Mouse (Mus musculus) cerebral cortex, adult 2 months (tissue): ENCODE data around the gene Metap1.

ENCODE experiments used
- WGBS: fragments of 180-500 bp; shearing (Covaris S2); methylation state at CpG from one replicate; pipeline ENCODE4 v1.1.7; 2018; 5-methylcytosine and 5-hydroxymethylcytosine counted together

Metap1 gene

GRCm38 (mm10) chr3:138452169-138452568 is 37.1 kb downstream of the Metap1 start:
- 93% methylated on average over 10 of the region's 10 CpGs for WGBS

DNA sequence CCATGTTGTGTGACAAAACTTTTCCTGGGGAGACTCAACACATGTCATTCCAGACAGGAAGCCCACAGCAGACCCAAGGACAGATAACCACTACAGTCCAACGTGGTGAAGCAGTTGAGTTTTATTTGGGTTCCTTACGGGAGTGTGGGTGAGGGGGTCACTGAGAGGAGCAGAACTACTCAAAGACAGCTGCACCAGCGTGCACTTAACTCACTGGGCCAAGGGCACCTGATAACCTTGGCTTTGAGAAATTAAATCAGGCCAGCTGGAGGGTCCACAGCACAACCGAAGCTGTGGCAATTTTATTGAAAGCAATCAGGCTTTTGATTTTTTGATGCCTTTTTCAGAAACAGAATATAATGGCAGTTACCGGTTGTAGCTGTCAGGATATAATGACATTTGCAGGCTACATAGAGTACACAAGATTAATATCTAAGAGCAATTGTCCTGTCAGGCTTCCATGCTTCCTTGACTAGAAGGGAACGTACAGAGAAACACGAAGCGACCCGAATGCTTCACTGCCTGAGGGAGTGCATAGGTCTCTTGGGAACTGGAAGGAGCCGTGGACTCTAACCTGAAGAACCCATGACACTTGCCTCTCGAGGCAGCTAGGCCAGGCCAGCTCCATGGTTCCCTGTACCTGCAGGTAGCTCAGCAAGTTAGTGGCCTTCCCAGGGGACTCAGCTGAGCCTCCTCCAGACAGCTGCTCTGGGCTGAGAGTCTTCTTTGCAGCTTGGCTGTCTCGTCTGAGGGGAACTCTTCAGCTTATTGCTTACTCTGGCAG is 41.0 kb downstream of the Metap1 start:
- 84% methylated on average over 12 of the region's 12 CpGs for WGBS

- 3% methylated on average over 9 of the region's 9 CpGs for WGBS
These were observed 45.9 kb downstream of the Metap1 start for GRCm38 (mm10) chr3:138443465-138443771.

DNA sequence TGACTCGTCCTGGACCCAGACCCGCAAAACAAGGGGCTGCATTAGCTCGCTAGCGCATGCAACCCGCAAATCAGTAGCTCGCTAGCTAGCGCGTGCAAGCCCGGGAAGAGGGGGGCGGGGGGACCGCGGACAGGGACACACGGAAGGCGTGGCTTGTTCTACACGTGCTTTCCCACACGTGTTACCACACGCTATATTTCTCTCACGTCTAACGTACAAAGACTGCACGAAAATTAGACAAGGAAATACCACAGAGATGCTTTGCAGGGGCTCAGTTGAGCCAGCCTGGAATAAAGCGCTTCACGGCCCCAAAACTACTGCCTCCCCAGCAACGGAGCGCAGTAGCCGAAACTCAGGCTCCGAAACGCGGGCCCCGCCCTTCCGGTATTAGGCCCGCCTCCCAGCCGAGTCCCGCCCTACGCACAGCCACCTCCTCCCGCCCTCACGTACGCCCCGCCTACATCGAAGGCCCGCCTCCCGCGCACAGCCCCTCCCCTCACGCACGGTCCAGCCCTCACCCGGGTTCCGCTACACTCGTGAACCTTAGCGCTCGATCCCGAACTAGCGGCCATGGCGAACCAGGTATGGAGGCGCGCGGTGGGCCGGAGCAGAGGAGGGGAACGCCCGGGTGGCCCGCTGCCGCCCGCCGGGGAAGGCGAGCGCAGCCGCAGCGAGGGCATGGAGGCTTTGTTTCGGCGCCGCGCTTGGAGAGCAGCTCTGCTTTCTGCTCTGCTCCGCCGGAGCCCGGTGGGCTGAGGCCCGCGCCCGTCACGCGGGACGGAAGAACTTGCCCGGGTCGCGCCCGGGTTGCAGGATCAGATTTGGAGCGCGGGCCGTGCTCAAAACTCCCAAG is 46.5 kb downstream of the Metap1 start, which contains the start of gene Adh5:
Gene Adh5 (plus strand): TSS at position 482 of the 853 bp plus-strand sequence.
- under 1% methylated on average over 85 of the region's 86 CpGs for WGBS

DNA sequence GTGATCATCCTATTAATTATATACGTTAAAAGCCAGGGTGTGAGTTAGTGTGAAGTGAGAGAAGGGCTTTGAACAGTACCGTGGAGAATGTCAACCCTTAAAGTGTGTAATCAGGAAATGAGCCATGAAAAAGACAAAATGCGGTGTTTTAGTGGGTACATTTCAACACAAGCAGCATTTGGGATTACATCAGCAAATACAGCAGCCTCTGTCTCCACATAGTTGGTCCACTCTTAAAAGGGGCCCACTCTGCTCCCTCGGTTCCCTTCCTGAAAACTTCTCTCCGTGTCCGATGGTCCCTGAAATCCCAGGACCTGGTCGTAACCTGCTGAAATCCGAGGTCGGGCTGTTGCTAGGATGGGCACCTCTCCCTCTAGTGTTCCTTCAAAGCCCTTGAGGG is 47.1 kb downstream of the Metap1 start:
- WGBS: under 1% methylated on average over 9 of the region's 9 CpGs

DNA sequence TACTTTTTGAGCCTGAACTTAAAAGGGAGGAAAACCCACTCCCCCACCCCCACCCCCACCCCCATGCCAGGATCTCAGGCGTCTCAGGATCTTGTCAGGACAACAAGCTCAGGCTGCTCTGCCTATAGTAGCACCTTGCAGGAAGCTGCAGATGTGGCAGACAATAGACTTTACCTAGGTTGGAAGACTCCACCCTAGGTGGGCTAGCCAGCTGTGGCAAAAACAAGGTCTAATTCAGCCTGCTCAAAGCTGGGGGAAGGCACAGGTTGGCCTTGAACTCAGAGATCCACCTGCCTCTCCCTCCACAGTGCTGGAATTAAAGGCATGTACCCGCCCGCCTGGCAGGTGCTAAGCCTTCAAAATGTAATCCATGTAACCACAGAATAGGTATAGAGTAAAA is 50.6 kb downstream of the Metap1 start:
- WGBS: 78% methylated on average over 3 of the region's 3 CpGs

- WGBS: 42% methylated on average over 2 of the region's 2 CpGs
These were observed 57.5 kb downstream of the Metap1 start for GRCm38 (mm10) chr3:138431835-138432234.

GRCm38 (mm10) chr3:138430360-138430976 is 58.8 kb downstream of the Metap1 start:
- WGBS: 82% methylated on average over 6 of the region's 6 CpGs

DNA sequence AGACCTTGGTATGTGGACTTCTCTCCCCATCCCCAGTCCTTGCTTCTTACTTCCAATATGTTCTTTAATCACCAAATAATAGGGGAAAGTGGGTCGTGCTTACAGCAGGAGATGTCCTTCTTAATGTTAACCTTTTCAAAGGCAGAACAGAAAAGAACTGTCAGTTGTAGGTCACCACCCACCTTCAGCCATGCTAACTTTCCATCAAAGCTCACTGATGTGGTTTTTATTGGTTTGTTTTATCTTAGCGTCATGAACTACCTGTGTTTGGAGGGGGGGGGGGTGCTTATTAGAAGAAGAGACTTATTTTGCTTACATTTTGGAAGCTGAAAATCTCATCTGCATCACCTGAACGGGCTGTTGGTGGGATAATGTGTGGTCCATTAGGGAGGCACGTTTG is 65.1 kb downstream of the Metap1 start:
- 82% methylated on average over 4 of the region's 4 CpGs for WGBS

- 67% methylated on average over 2 of the region's 2 CpGs for WGBS
These were observed 65.7 kb downstream of the Metap1 start for GRCm38 (mm10) chr3:138423664-138424063.

GRCm38 (mm10) chr3:138420385-138420784 is 68.9 kb downstream of the Metap1 start:
- WGBS: 95% methylated on average over 3 of the region's 3 CpGs

DNA sequence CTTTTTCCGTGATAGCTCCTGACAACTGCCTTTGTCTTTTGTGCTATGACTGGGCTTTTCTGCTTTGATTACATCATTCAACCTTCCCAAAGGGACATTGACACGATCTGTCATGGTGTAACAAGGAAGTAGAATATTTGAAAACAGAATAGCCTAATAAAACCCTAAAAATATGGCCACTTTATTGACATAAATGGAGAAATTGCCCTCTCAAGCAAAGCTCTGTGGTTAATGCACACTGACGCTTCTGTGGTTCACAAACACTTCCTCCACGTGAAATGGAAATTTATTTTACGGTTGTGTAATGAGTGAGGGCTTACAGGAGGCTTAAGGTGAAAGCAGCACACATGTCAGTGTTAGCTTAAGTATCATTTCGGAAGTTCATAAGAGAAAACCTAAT is 69.9 kb downstream of the Metap1 start:
- 84% methylated on average over 6 of the region's 6 CpGs for WGBS

GRCm38 (mm10) chr3:138415121-138415690 is 74.1 kb downstream of the Metap1 start, which contains the start of gene Adh4:
TSS of gene Adh4 (plus strand) at chr3:138415466.
- 88% methylated on average over 6 of the region's 6 CpGs for WGBS

GRCm38 (mm10) chr3:138410211-138410610 is 79.1 kb downstream of the Metap1 start:
- WGBS: 75% methylated on average over 3 of the region's 3 CpGs

- WGBS: 93% methylated on average over 1 of the region's 1 CpGs
These were observed 79.7 kb downstream of the Metap1 start for GRCm38 (mm10) chr3:138409585-138409984.
